Mouse (Mus musculus) liver, embryonic 14.5 days (tissue): ENCODE data around the gene A730049H05Rik.

Experiments used
- CTCF ChIP-seq: IDR thresholded peaks from 2 replicates; pipeline ENCODE4 v1.5.1; 2016; ENCODE audit warnings: antibody characterized with exemption, low read depth, control low read depth
- EP300 ChIP-seq: IDR thresholded peaks from 2 replicates; pipeline ENCODE4 v1.6.1; 2016; ENCODE audit warnings: antibody characterized with exemption, low read depth

GRCm38 (mm10) chr6:92878771-92879170 is 62.5 kb downstream of the A730049H05Rik start:
- TF ChIP-seq CTCF (no peak), EP300 (no peak)
